Mouse (Mus musculus) MEL (cell line): ENCODE measurements around the gene Naa80. TPM values are rescaled to one million over a fixed set of nuclear protein-coding genes. Genes with fewer than 3 reads are reported as not detected.
"Not testable (repeated sequence)": the region's sequence is repeated elsewhere in the genome, so short reads cannot be mapped to it uniquely, and the experiment has no call there.

Experiments used
- DNase-seq: peaks from one replicate; pipeline ENCODE4 v3.0.0; 2011; ENCODE audit warnings: low read depth, low spot score
- H3K27ac ChIP-seq: 2 replicates; pipeline ENCODE4 v1.5.1; 2012; ENCODE audit warnings: low read depth, mild to moderate bottlenecking, control low read depth, low read length, moderate library complexity; ENCODE audit not compliant: control insufficient read depth
- H3K27me3 ChIP-seq, 2 experiments: fragments of 150-350 bp in 1 of 2; sonication (generic) in 1 of 2; 2 replicates each; pipeline ENCODE4 v1.6.1; 2012; ENCODE audit warnings: low read length in 2 of 2, mild to moderate bottlenecking in 2 of 2, improper control_type of control experiment in 1 of 2, moderate library complexity in 1 of 2; ENCODE audit not compliant: insufficient read depth in 2 of 2, control insufficient read depth in 1 of 2
- H3K36me3 ChIP-seq, 2 experiments: 2 replicates each; pipeline ENCODE4 v1.6.1; 2012 to 2014; ENCODE audit warnings: low read length in 2 of 2, improper control_type of control experiment in 1 of 2, inconsistent platforms in 1 of 2, mild to moderate bottlenecking in 1 of 2; ENCODE audit not compliant: insufficient read depth in 2 of 2, control insufficient read depth in 1 of 2
- H3K4me1 ChIP-seq, 2 experiments: fragments of 150-350 bp in 1 of 2; sonication (generic) in 1 of 2; 2 replicates each; pipeline ENCODE4 v1.6.1; 2012; ENCODE audit warnings: low read length in 2 of 2, improper control_type of control experiment in 1 of 2, mild to moderate bottlenecking in 1 of 2; ENCODE audit not compliant: insufficient read depth in 2 of 2, control insufficient read depth in 1 of 2
- H3K4me3 ChIP-seq, 2 experiments: fragments of 150-350 bp in 1 of 2; sonication (generic) in 1 of 2; 2 replicates each; pipeline ENCODE4 v1.5.1; 2012; ENCODE audit warnings: low read depth in 2 of 2, low read length in 2 of 2, mild to moderate bottlenecking in 2 of 2, moderate library complexity in 2 of 2, control low read depth in 1 of 2, improper control_type of control experiment in 1 of 2; ENCODE audit not compliant: control insufficient read depth in 1 of 2, insufficient read depth in 1 of 2
- H3K79me2 ChIP-seq: 2 replicates; pipeline ENCODE4 v1.6.1; 2012; ENCODE audit warnings: mild to moderate bottlenecking, low read length, moderate library complexity; ENCODE audit not compliant: control insufficient read depth, poor library complexity, insufficient read depth
- H3K9ac ChIP-seq: 2 replicates; pipeline ENCODE4 v1.6.1; 2012; ENCODE audit warnings: low read depth, mild to moderate bottlenecking, control low read depth, low read length, moderate library complexity; ENCODE audit not compliant: control insufficient read depth, poor library complexity, severe bottlenecking
- H3K9me3 ChIP-seq: fragments of 150-350 bp; sonication (generic); replicated peaks from 2 replicates; pipeline ENCODE4 v1.6.1; 2012; ENCODE audit warnings: mild to moderate bottlenecking, low read length, improper control_type of control experiment, moderate library complexity; ENCODE audit not compliant: insufficient read depth
- CHD2 ChIP-seq: IDR thresholded peaks from 2 replicates; pipeline ENCODE4 v1.6.1; 2011; ENCODE audit warnings: low read length, improper control_type of control experiment
- CTCF ChIP-seq, 3 experiments: IDR thresholded peaks in 2 of 3; conservative IDR thresholded peaks in 1 of 3; 2 replicates each; pipeline ENCODE4 v1.5.1; 2011 to 2012; ENCODE audit warnings: low read length in 3 of 3, low read depth in 2 of 3, mild to moderate bottlenecking in 2 of 3, improper control_type of control experiment in 1 of 3, inconsistent platforms in 1 of 3, mixed read lengths in 1 of 3, moderate library complexity in 1 of 3; ENCODE audit not compliant: control insufficient read depth in 1 of 3, insufficient read depth in 1 of 3, poor library complexity in 1 of 3, severe bottlenecking in 1 of 3
- ETS1 ChIP-seq: IDR thresholded peaks from 2 replicates; pipeline ENCODE4 v1.6.1; 2012; ENCODE audit warnings: low read depth, mild to moderate bottlenecking, inconsistent platforms, low read length, improper control_type of control experiment, moderate library complexity
- GABPA ChIP-seq: IDR thresholded peaks from 2 replicates; pipeline ENCODE4 v1.6.1; 2012; ENCODE audit warnings: low read depth, mild to moderate bottlenecking, inconsistent platforms, low read length, improper control_type of control experiment, moderate library complexity
- JUND ChIP-seq: IDR thresholded peaks from 2 replicates; pipeline ENCODE4 v1.6.1; 2011; ENCODE audit warnings: low read depth, mild to moderate bottlenecking, improper control_type of control experiment, low read length
- MAFK ChIP-seq: IDR thresholded peaks from 2 replicates; pipeline ENCODE4 v1.6.1; 2011; ENCODE audit warnings: low read depth, mild to moderate bottlenecking, low read length, improper control_type of control experiment, borderline replicate concordance
- MAX ChIP-seq: IDR thresholded peaks from 2 replicates; pipeline ENCODE4 v1.6.1; 2011; ENCODE audit warnings: low read length, improper control_type of control experiment
- MAZ ChIP-seq: IDR thresholded peaks from 2 replicates; pipeline ENCODE4 v1.6.1; 2012; ENCODE audit warnings: low read depth, mild to moderate bottlenecking, inconsistent platforms, low read length, improper control_type of control experiment
- MXI1 ChIP-seq: IDR thresholded peaks from 2 replicates; pipeline ENCODE4 v1.6.1; 2011; ENCODE audit warnings: mild to moderate bottlenecking, low read depth, low read length, improper control_type of control experiment
- MYC ChIP-seq: IDR thresholded peaks from 2 replicates; pipeline ENCODE4 v1.6.1; 2011; ENCODE audit warnings: low read depth, mild to moderate bottlenecking, low read length, improper control_type of control experiment, moderate library complexity
- NELFE ChIP-seq: IDR thresholded peaks from 2 replicates; pipeline ENCODE4 v1.6.1; 2011; ENCODE audit warnings: low read depth, low read length, improper control_type of control experiment
- NRF1 ChIP-seq: IDR thresholded peaks from 2 replicates; pipeline ENCODE4 v1.6.1; 2014; ENCODE audit warnings: low read depth, mild to moderate bottlenecking, inconsistent platforms, low read length, improper control_type of control experiment, moderate library complexity; ENCODE audit not compliant: poor library complexity, insufficient read depth, severe bottlenecking
- POLR2AphosphoS5 ChIP-seq: IDR thresholded peaks from 2 replicates; pipeline ENCODE4 v1.6.1; 2012; ENCODE audit warnings: low read depth, borderline replicate concordance, mild to moderate bottlenecking, inconsistent platforms, low read length, moderate library complexity, mixed read lengths
- RAD21 ChIP-seq: IDR thresholded peaks from 2 replicates; pipeline ENCODE4 v1.6.1; 2011; ENCODE audit warnings: mild to moderate bottlenecking, low read depth, low read length, improper control_type of control experiment
- RCOR1 ChIP-seq: IDR thresholded peaks from 2 replicates; pipeline ENCODE4 v1.6.1; 2012; ENCODE audit warnings: low read depth, mild to moderate bottlenecking, inconsistent platforms, low read length, improper control_type of control experiment
- SMC3 ChIP-seq: IDR thresholded peaks from 2 replicates; pipeline ENCODE4 v1.6.1; 2011; ENCODE audit warnings: low read depth, low read length, improper control_type of control experiment
- USF1 ChIP-seq: IDR thresholded peaks from 2 replicates; pipeline ENCODE4 v1.6.1; 2014; ENCODE audit warnings: low read depth, mild to moderate bottlenecking, inconsistent platforms, low read length, improper control_type of control experiment, moderate library complexity
- USF2 ChIP-seq, 2 experiments: IDR thresholded peaks; 2 replicates each; pipeline ENCODE4 v1.6.1; 2011 to 2012; ENCODE audit warnings: improper control_type of control experiment in 2 of 2, low read length in 2 of 2, borderline replicate concordance in 1 of 2, inconsistent platforms in 1 of 2, low read depth in 1 of 2, mild to moderate bottlenecking in 1 of 2; ENCODE audit not compliant: insufficient read depth in 1 of 2
- ZC3H11A ChIP-seq: IDR thresholded peaks from 2 replicates; pipeline ENCODE4 v1.6.1; 2012; ENCODE audit warnings: low read depth, mild to moderate bottlenecking, inconsistent platforms, low read length, improper control_type of control experiment
- ZNF384 ChIP-seq: IDR thresholded peaks from 2 replicates; pipeline ENCODE4 v1.6.1; 2012; ENCODE audit warnings: low read depth, mild to moderate bottlenecking, inconsistent platforms, low read length, improper control_type of control experiment
- polyA plus RNA-seq, 2 experiments: library from polyadenylated mRNA; stranded (reverse) in 1 of 2; unstranded in 1 of 2; fragments of >175 nt in 1 of 2; fragments of >200 nt in 1 of 2; gene quantifications; 2 replicates each; pipeline versions ENCODE4 v1.2.1 to v1.2.4; 2012; ENCODE audit warnings: low replicate concordance in 2 of 2, low read depth in 1 of 2; ENCODE audit not compliant: insufficient read length in 2 of 2, insufficient read depth in 1 of 2, missing spikeins in 1 of 2
- total RNA-seq: library from RNA; depleted of rRNA; stranded (reverse); fragments of 300-350 nt; gene quantifications from 2 replicates; pipeline ENCODE4 v1.2.3, GENCODE M21; 2012

Naa80 gene
- total and polyA plus RNA-seq, 3 experiments = 14.3 to 74.0 TPM; not detected in 1

GRCm38 (mm10) chr9:107573774-107574173 is 4.9 kb upstream of the Naa80 start:
- not testable (repeated sequence) for H3K4me3 ChIP-seq, H3K27me3 ChIP-seq, H3K9me3 ChIP-seq, H3K27ac ChIP-seq, H3K9ac ChIP-seq
- Histone ChIP-seq H3K4me1 (peaks cover 9 to 44% of the 10 kb centered on the region in 2 experiments), H3K36me3 (peaks cover 0 to 27% of the 10 kb centered on the region in 2 experiments; a peak in 2 of 4 replicates), H3K79me2 (peaks cover 14% of the 10 kb centered on the region)
- DNase-seq = peak; percentile 51
- TF ChIP-seq ZNF384 (peak; percentile 39; the same call in 1 of the 2 replicates), MYC (0 out of 2 replicates have a peak, but pooled peaks have one; percentile 48), CTCF (IDR thresholded peaks at IDR 0.05 in 2 of 3, conservative IDR thresholded peaks at IDR 0.05 in 1 of 3; ENCODE audit: control insufficient read depth in 1 of 3, insufficient read depth in 1 of 3, low read depth in 2 of 3, low read length in 3 of 3, poor library complexity in 1 of 3, severe bottlenecking in 1 of 3) (peak in 2 of 3 experiments; percentile 30 to 49; a peak in 5 of 6 replicates)

- TF ChIP-seq MAX = no peak
- no peak for TF ChIP-seq CHD2
- no peak for TF ChIP-seq USF1
- no peak for TF ChIP-seq RCOR1
- no peak for TF ChIP-seq MAFK
- no peak for TF ChIP-seq NRF1
- no peak for TF ChIP-seq ETS1
- TF ChIP-seq RAD21 = no peak
- no peak for TF ChIP-seq POLR2AphosphoS5
- TF ChIP-seq SMC3 = no peak
- TF ChIP-seq MXI1 = no peak
- no peak for TF ChIP-seq USF2 (IDR thresholded peaks at IDR 0.05; ENCODE audit: borderline replicate concordance in 1 of 2, insufficient read depth in 1 of 2, low read depth in 1 of 2, low read length in 2 of 2)
- no peak for TF ChIP-seq ZC3H11A
- no peak for TF ChIP-seq GABPA
- TF ChIP-seq JUND = no peak
- no peak for TF ChIP-seq MAZ
- no peak for TF ChIP-seq NELFE
- no peak for TF ChIP-seq MYC
- no peak for TF ChIP-seq ZNF384
- Histone ChIP-seq H3K27ac (no peak overlapping the region), H3K79me2 (peaks cover 2% of the 10 kb centered on the region; the same call in 1 of the 2 replicates), H3K9me3 (no peaks in the 10 kb centered on the region), H3K27me3 (no peaks in the 10 kb centered on the region), H3K9ac (no peak overlapping the region), H3K36me3 (peaks cover 0 to 20% of the 10 kb centered on the region in 2 experiments; a peak in 2 of 4 replicates), H3K4me3 (no peak overlapping the region), H3K4me1 (peaks cover 10 to 41% of the 10 kb centered on the region in 2 experiments)
- DNase-seq = no peak
These were observed 2.9 kb upstream of the Naa80 start for GRCm38 (mm10) chr9:107575579-107576356.
